Mouse (Mus musculus): ENCODE results near the gene Fut7. TPM values are rescaled to one million over a fixed set of nuclear protein-coding genes. Genes with fewer than 3 reads are reported as not detected.
A peak's percentile ranks its signal among the peaks of the same experiment; 100 is the strongest.

Gene Fut7
- total and polyA plus RNA-seq, 2 experiments from 2014 or later, result not detected

GRCm38 (mm10) chr2:25468962-25469915 is 46.2 kb downstream of the Fut7 start:
- DNase-seq (ENCODE audit: low spot score) (peak; percentile 85), ATAC-seq (ENCODE audit: insufficient read depth, low read depth) (peak; percentile 92)
- TF ChIP-seq EP300 (IDR thresholded peaks at IDR 0.05; ENCODE audit: low read depth) (peak; percentile 60), CTCF (IDR thresholded peaks at IDR 0.05; ENCODE audit: low read depth) (no peak)
- Histone ChIP-seq H3K36me3 (replicated peaks; ENCODE audit: control insufficient read depth, insufficient read depth, low read length) (no peaks in the 10 kb centered on the region), H3K4me1 (ENCODE audit: control insufficient read depth, insufficient read depth) (peaks cover 33% of the 10 kb centered on the region), H3K4me2 (ENCODE audit: low read depth, low read length) (peak overlapping the region; percentile 55), H3K27ac (ENCODE audit: low read depth) (peak overlapping the region; percentile 96), H3K27me3 (ENCODE audit: control insufficient read depth, insufficient read depth, low read length) (no peaks in the 10 kb centered on the region), H3K9me3 (replicated peaks; ENCODE audit: control insufficient read depth, low read length) (no peaks in the 10 kb centered on the region), H3K9ac (replicated peaks; ENCODE audit: low read depth, low read length) (peak overlapping the region; percentile 29; the same call in 1 of the 2 replicates), H3K4me3 (ENCODE audit: low read depth, low read length) (peak overlapping the region; percentile 12)
- 48% methylated on average over 10 of the region's 10 CpGs for WGBS

- H3K4me3 ChIP-seq (ENCODE audit: low read depth, low read length), result peak within 1 kb of the TSS; percentile 12
- TF ChIP-seq EP300 (IDR thresholded peaks at IDR 0.05; ENCODE audit: low read depth) (peak; percentile 66), CTCF (IDR thresholded peaks at IDR 0.05; ENCODE audit: low read depth) (no peak)
- H3K36me3 ChIP-seq (replicated peaks; ENCODE audit: control insufficient read depth, insufficient read depth, low read length), result no peaks in the 10 kb centered on the region
- DNase-seq (ENCODE audit: low spot score) (no peak), ATAC-seq (ENCODE audit: insufficient read depth, low read depth) (no peak; the same call in none of the 2 replicates)
- H3K9me3 ChIP-seq (replicated peaks; ENCODE audit: control insufficient read depth, low read length), result no peaks in the 10 kb centered on the region
- peak within 1 kb of the TSS; percentile 96 for H3K27ac ChIP-seq (ENCODE audit: low read depth)
- H3K4me2 ChIP-seq (ENCODE audit: low read depth, low read length), result peak within 1 kb of the TSS; percentile 55
- H3K4me1 ChIP-seq (ENCODE audit: control insufficient read depth, insufficient read depth), result peaks cover 33% of the 10 kb centered on the region
- WGBS, result 28% methylated on average over 6 of the region's 6 CpGs
- H3K9ac ChIP-seq (replicated peaks; ENCODE audit: low read depth, low read length), result peak within 1 kb of the TSS; percentile 29; the same call in 1 of the 2 replicates
- H3K27me3 ChIP-seq (ENCODE audit: control insufficient read depth, insufficient read depth, low read length), result no peaks in the 10 kb centered on the region
Observed at GRCm38 (mm10) chr2:25469969-25470368, 46.9 kb downstream of the Fut7 start, which contains the start of gene Ptgds. Gene Ptgds (minus strand): TSS chr2:25470046.

- H3K4me1 ChIP-seq (ENCODE audit: control insufficient read depth, insufficient read depth), result peaks cover 23% of the 10 kb centered on the region
- H3K9ac ChIP-seq (replicated peaks; ENCODE audit: low read depth, low read length), result no peak overlapping the region
- no peak for DNase-seq (ENCODE audit: low spot score)
- TF ChIP-seq EP300 (IDR thresholded peaks at IDR 0.05; ENCODE audit: low read depth), result no peak
- TF ChIP-seq CTCF (IDR thresholded peaks at IDR 0.05; ENCODE audit: low read depth), result no peak
- H3K36me3 ChIP-seq (replicated peaks; ENCODE audit: control insufficient read depth, insufficient read depth, low read length), result no peaks in the 10 kb centered on the region
- H3K4me3 ChIP-seq (ENCODE audit: low read depth, low read length), result no peak overlapping the region
- H3K4me2 ChIP-seq (ENCODE audit: low read depth, low read length), result no peak overlapping the region
- ATAC-seq (ENCODE audit: insufficient read depth, low read depth), result no peak
- no peak overlapping the region for H3K27ac ChIP-seq (ENCODE audit: low read depth)
- no peaks in the 10 kb centered on the region for H3K9me3 ChIP-seq (replicated peaks; ENCODE audit: control insufficient read depth, low read length)
- H3K27me3 ChIP-seq (ENCODE audit: control insufficient read depth, insufficient read depth, low read length), result no peaks in the 10 kb centered on the region
- 63% methylated on average over 2 of the region's 2 CpGs for WGBS
Observed at GRCm38 (mm10) chr2:25472550-25472949, 49.5 kb downstream of the Fut7 start.

Small RNA genes within 50 kb of the gene (microRNA-seq; reads per million reads assigned to microRNA genes)
- gene Mir3087, result not detected

Other genes starting within 250 kb of the Fut7 start
Only the 30 nearest of the 42 such genes appear.
- not detected in 2 replicates for gene Rnf224, start 186.5 kb upstream of the Fut7 start, total RNA-seq (2014; rRNA removed; ENCODE audit: low replicate concordance)
- gene Rnf224, start 186.5 kb upstream of the Fut7 start, polyA plus RNA-seq (2015; fragmentation: Nextera tagmentation; extraction: Ambion mirVana), result not detected in 2 replicates
- 2.4 and 4.1 TPM in 2 replicates for gene Rnf208, start 181.0 kb upstream of the Fut7 start, total RNA-seq (2014; rRNA removed; ENCODE audit: low replicate concordance)
- gene Rnf208, start 181.0 kb upstream of the Fut7 start, polyA plus RNA-seq (2015; fragmentation: Nextera tagmentation; extraction: Ambion mirVana), result 0.92 and 1.1 TPM in 2 replicates
- not detected in 2 replicates for gene Cysrt1, start 180.8 kb upstream of the Fut7 start, total RNA-seq (2014; rRNA removed; ENCODE audit: low replicate concordance)
- not detected in 2 replicates for gene Cysrt1, start 180.8 kb upstream of the Fut7 start, polyA plus RNA-seq (2015; fragmentation: Nextera tagmentation; extraction: Ambion mirVana)
- 4.8 and 6.9 TPM in 2 replicates for gene AL732309.1, start 176.4 kb upstream of the Fut7 start, total RNA-seq (2014; rRNA removed; ENCODE audit: low replicate concordance)
- gene AL732309.1, start 176.4 kb upstream of the Fut7 start, polyA plus RNA-seq (2015; fragmentation: Nextera tagmentation; extraction: Ambion mirVana), result 0.97 and 1.6 TPM in 2 replicates
- gene Tmem203, start 167.8 kb upstream of the Fut7 start, total RNA-seq (2014; rRNA removed; ENCODE audit: low replicate concordance), result 35.3 and 42.0 TPM in 2 replicates
- 25.6 and 26.5 TPM in 2 replicates for gene Tmem203, start 167.8 kb upstream of the Fut7 start, polyA plus RNA-seq (2015; fragmentation: Nextera tagmentation; extraction: Ambion mirVana)
- 5.2 and 5.4 TPM in 2 replicates for gene Tprn, start 160.6 kb upstream of the Fut7 start, total RNA-seq (2014; rRNA removed; ENCODE audit: low replicate concordance)
- 3.6 and 3.7 TPM in 2 replicates for gene Tprn, start 160.6 kb upstream of the Fut7 start, polyA plus RNA-seq (2015; fragmentation: Nextera tagmentation; extraction: Ambion mirVana)
- 58.9 and 110 TPM in 2 replicates for gene Ssna1, start 150.8 kb upstream of the Fut7 start, total RNA-seq (2014; rRNA removed; ENCODE audit: low replicate concordance)
- gene Ssna1, start 150.8 kb upstream of the Fut7 start, polyA plus RNA-seq (2015; fragmentation: Nextera tagmentation; extraction: Ambion mirVana), result 111 and 117 TPM in 2 replicates
- gene Anapc2, start 150.8 kb upstream of the Fut7 start, total RNA-seq (2014; rRNA removed; ENCODE audit: low replicate concordance), result 31.4 and 48.6 TPM in 2 replicates
- 41.0 and 46.5 TPM in 2 replicates for gene Anapc2, start 150.8 kb upstream of the Fut7 start, polyA plus RNA-seq (2015; fragmentation: Nextera tagmentation; extraction: Ambion mirVana)
- not detected in 2 replicates for gene Tmem210, start 135.1 kb upstream of the Fut7 start, total RNA-seq (2014; rRNA removed; ENCODE audit: low replicate concordance)
- gene Tmem210, start 135.1 kb upstream of the Fut7 start, polyA plus RNA-seq (2015; fragmentation: Nextera tagmentation; extraction: Ambion mirVana), result not detected in 2 replicates
- not detected in 2 replicates for gene Lrrc26, start 133.4 kb upstream of the Fut7 start, total RNA-seq (2014; rRNA removed; ENCODE audit: low replicate concordance)
- 1.2 TPM in 1 of 2 replicates, not detected in the other for gene Lrrc26, start 133.4 kb upstream of the Fut7 start, polyA plus RNA-seq (2015; fragmentation: Nextera tagmentation; extraction: Ambion mirVana)
- gene Grin1, start 104.1 kb upstream of the Fut7 start, total RNA-seq (2014; rRNA removed; ENCODE audit: low replicate concordance), result 0.46 TPM in 1 of 2 replicates, not detected in the other
- gene Grin1, start 104.1 kb upstream of the Fut7 start, polyA plus RNA-seq (2015; fragmentation: Nextera tagmentation; extraction: Ambion mirVana), result not detected in 2 replicates
- 20.1 and 41.2 TPM in 2 replicates for gene Man1b1, start 90.9 kb upstream of the Fut7 start, total RNA-seq (2014; rRNA removed; ENCODE audit: low replicate concordance)
- gene Man1b1, start 90.9 kb upstream of the Fut7 start, polyA plus RNA-seq (2015; fragmentation: Nextera tagmentation; extraction: Ambion mirVana), result 18.8 and 19.5 TPM in 2 replicates
- 9.0 and 13.2 TPM in 2 replicates for gene Dpp7, start 66.9 kb upstream of the Fut7 start, total RNA-seq (2014; rRNA removed; ENCODE audit: low replicate concordance)
- 4.3 and 4.6 TPM in 2 replicates for gene Dpp7, start 66.9 kb upstream of the Fut7 start, polyA plus RNA-seq (2015; fragmentation: Nextera tagmentation; extraction: Ambion mirVana)
- gene Uap1l1, start 57.6 kb upstream of the Fut7 start, total RNA-seq (2014; rRNA removed; ENCODE audit: low replicate concordance), result 1.3 and 10.9 TPM in 2 replicates
- gene Uap1l1, start 57.6 kb upstream of the Fut7 start, polyA plus RNA-seq (2015; fragmentation: Nextera tagmentation; extraction: Ambion mirVana), result 13.0 and 14.3 TPM in 2 replicates
- 14.0 and 26.1 TPM in 2 replicates for gene Sapcd2, start 50.9 kb upstream of the Fut7 start, total RNA-seq (2014; rRNA removed; ENCODE audit: low replicate concordance)
- 5.6 and 6.4 TPM in 2 replicates for gene Sapcd2, start 50.9 kb upstream of the Fut7 start, polyA plus RNA-seq (2015; fragmentation: Nextera tagmentation; extraction: Ambion mirVana)
- 7.9 and 44.8 TPM in 2 replicates for gene Entpd2, start 27.4 kb upstream of the Fut7 start, total RNA-seq (2014; rRNA removed; ENCODE audit: low replicate concordance)
- gene Entpd2, start 27.4 kb upstream of the Fut7 start, polyA plus RNA-seq (2015; fragmentation: Nextera tagmentation; extraction: Ambion mirVana), result 3.5 and 4.2 TPM in 2 replicates
- gene Npdc1, start 23.9 kb upstream of the Fut7 start, total RNA-seq (2014; rRNA removed; ENCODE audit: low replicate concordance), result 43.0 and 49.7 TPM in 2 replicates
- 21.0 and 24.5 TPM in 2 replicates for gene Npdc1, start 23.9 kb upstream of the Fut7 start, polyA plus RNA-seq (2015; fragmentation: Nextera tagmentation; extraction: Ambion mirVana)
- 27.6 and 32.0 TPM in 2 replicates for gene Abca2, start 5.4 kb downstream of the Fut7 start, total RNA-seq (2014; rRNA removed; ENCODE audit: low replicate concordance)
- 2.4 and 3.6 TPM in 2 replicates for gene Abca2, start 5.4 kb downstream of the Fut7 start, polyA plus RNA-seq (2015; fragmentation: Nextera tagmentation; extraction: Ambion mirVana)
- gene Clic3, start 33.6 kb downstream of the Fut7 start, total RNA-seq (2014; rRNA removed; ENCODE audit: low replicate concordance), result 2.4 and 4.5 TPM in 2 replicates
- 6.5 and 7.4 TPM in 2 replicates for gene Clic3, start 33.6 kb downstream of the Fut7 start, polyA plus RNA-seq (2015; fragmentation: Nextera tagmentation; extraction: Ambion mirVana)
- 71.9 and 90.7 TPM in 2 replicates for gene Paxx, start 37.8 kb downstream of the Fut7 start, total RNA-seq (2014; rRNA removed; ENCODE audit: low replicate concordance)
- gene Paxx, start 37.8 kb downstream of the Fut7 start, polyA plus RNA-seq (2015; fragmentation: Nextera tagmentation; extraction: Ambion mirVana), result 42.7 and 45.5 TPM in 2 replicates
- gene Ptgds, start 46.8 kb downstream of the Fut7 start, total RNA-seq (2014; rRNA removed; ENCODE audit: low replicate concordance), result 708 and 711 TPM in 2 replicates
- gene Ptgds, start 46.8 kb downstream of the Fut7 start, polyA plus RNA-seq (2015; fragmentation: Nextera tagmentation; extraction: Ambion mirVana), result 356 and 359 TPM in 2 replicates
- not detected in 2 replicates for gene Lcn12, start 70.6 kb downstream of the Fut7 start, total RNA-seq (2014; rRNA removed; ENCODE audit: low replicate concordance)
- not detected in 2 replicates for gene Lcn12, start 70.6 kb downstream of the Fut7 start, polyA plus RNA-seq (2015; fragmentation: Nextera tagmentation; extraction: Ambion mirVana)
- 115 and 141 TPM in 2 replicates for gene Fbxw5, start 77.5 kb downstream of the Fut7 start, total RNA-seq (2014; rRNA removed; ENCODE audit: low replicate concordance)
- 70.6 and 76.5 TPM in 2 replicates for gene Fbxw5, start 77.5 kb downstream of the Fut7 start, polyA plus RNA-seq (2015; fragmentation: Nextera tagmentation; extraction: Ambion mirVana)
- gene C8g, start 78.5 kb downstream of the Fut7 start, total RNA-seq (2014; rRNA removed; ENCODE audit: low replicate concordance), result 1.6 and 9.0 TPM in 2 replicates
- gene C8g, start 78.5 kb downstream of the Fut7 start, polyA plus RNA-seq (2015; fragmentation: Nextera tagmentation; extraction: Ambion mirVana), result 2.4 and 4.0 TPM in 2 replicates
- gene Traf2, start 123.7 kb downstream of the Fut7 start, total RNA-seq (2014; rRNA removed; ENCODE audit: low replicate concordance), result 5.1 and 6.3 TPM in 2 replicates
- 14.2 and 15.8 TPM in 2 replicates for gene Traf2, start 123.7 kb downstream of the Fut7 start, polyA plus RNA-seq (2015; fragmentation: Nextera tagmentation; extraction: Ambion mirVana)
- 112 and 136 TPM in 2 replicates for gene Edf1, start 134.6 kb downstream of the Fut7 start, total RNA-seq (2014; rRNA removed; ENCODE audit: low replicate concordance)
- 314 and 343 TPM in 2 replicates for gene Edf1, start 134.6 kb downstream of the Fut7 start, polyA plus RNA-seq (2015; fragmentation: Nextera tagmentation; extraction: Ambion mirVana)
- gene Mamdc4, start 151.6 kb downstream of the Fut7 start, total RNA-seq (2014; rRNA removed; ENCODE audit: low replicate concordance), result 1.7 and 2.0 TPM in 2 replicates
- gene Mamdc4, start 151.6 kb downstream of the Fut7 start, polyA plus RNA-seq (2015; fragmentation: Nextera tagmentation; extraction: Ambion mirVana), result 0.14 and 1.6 TPM in 2 replicates
- 37.9 and 43.3 TPM in 2 replicates for gene Phpt1, start 152.0 kb downstream of the Fut7 start, total RNA-seq (2014; rRNA removed; ENCODE audit: low replicate concordance)
- gene Phpt1, start 152.0 kb downstream of the Fut7 start, polyA plus RNA-seq (2015; fragmentation: Nextera tagmentation; extraction: Ambion mirVana), result 248 and 255 TPM in 2 replicates
- gene Ajm1, start 158.5 kb downstream of the Fut7 start, total RNA-seq (2014; rRNA removed; ENCODE audit: low replicate concordance), result not detected in 2 replicates
- gene Ajm1, start 158.5 kb downstream of the Fut7 start, polyA plus RNA-seq (2015; fragmentation: Nextera tagmentation; extraction: Ambion mirVana), result not detected in 2 replicates
- gene Rabl6, start 185.3 kb downstream of the Fut7 start, total RNA-seq (2014; rRNA removed; ENCODE audit: low replicate concordance), result 52.1 and 89.9 TPM in 2 replicates
- 28.7 and 30.7 TPM in 2 replicates for gene Rabl6, start 185.3 kb downstream of the Fut7 start, polyA plus RNA-seq (2015; fragmentation: Nextera tagmentation; extraction: Ambion mirVana)